Mouse (Mus musculus) stomach, embryonic 15.5 days (tissue): ENCODE results near the gene Med24. TPM values are rescaled to one million over a fixed set of nuclear protein-coding genes. Genes with fewer than 3 reads are reported as not detected.
"Not testable (repeated sequence)": the region's sequence is repeated elsewhere in the genome, so short reads cannot be mapped to it uniquely, and the experiment has no call there.

ENCODE experiments used
- ATAC-seq: fragments of 200-750 bp; cut with Nextera tagmentation; 2 replicates; pipeline ENCODE4 v1.8.0; 2017; ENCODE audit warnings: low read depth, moderate number of reproducible peaks, moderate TSS enrichment; ENCODE audit not compliant: insufficient read depth, low FRiP score
- H3K27ac ChIP-seq: fragments of 300-500 bp; sonication (generic); 2 replicates; pipeline ENCODE4 v1.5.1; 2015; ENCODE audit warnings: mild to moderate bottlenecking, inconsistent platforms
- H3K27me3 ChIP-seq: fragments of 300-500 bp; sonication (generic); replicated peaks from 2 replicates; pipeline ENCODE4 v1.6.1; 2015; ENCODE audit warnings: inconsistent platforms
- H3K36me3 ChIP-seq: fragments of 300-500 bp; sonication (generic); 2 replicates; pipeline ENCODE4 v1.6.1; 2015; ENCODE audit warnings: inconsistent platforms
- H3K4me1 ChIP-seq: fragments of 300-500 bp; sonication (generic); 2 replicates; pipeline ENCODE4 v1.6.1; 2015; ENCODE audit warnings: inconsistent platforms
- H3K4me2 ChIP-seq: fragments of 300-500 bp; sonication (generic); 2 replicates; pipeline ENCODE4 v1.6.1; 2015; ENCODE audit warnings: mild to moderate bottlenecking, inconsistent platforms
- H3K4me3 ChIP-seq: fragments of 300-500 bp; sonication (generic); replicated peaks from 2 replicates; pipeline ENCODE4 v1.5.1; 2015; ENCODE audit warnings: inconsistent platforms
- H3K9ac ChIP-seq: fragments of 300-500 bp; sonication (generic); 2 replicates; pipeline ENCODE4 v1.6.1; 2015; ENCODE audit warnings: inconsistent platforms
- H3K9me3 ChIP-seq: fragments of 300-500 bp; sonication (generic); 2 replicates; pipeline ENCODE4 v1.6.1; 2016; ENCODE audit warnings: inconsistent platforms
- WGBS: fragments of 180-500 bp; shearing (Covaris S2); methylation state at CpG from one replicate; pipeline ENCODE4 v1.1.7; 2015; 5-methylcytosine and 5-hydroxymethylcytosine counted together
- polyA plus RNA-seq: library from polyadenylated mRNA; unstranded; fragments of >200 nt; fragmentation: Nextera tagmentation; extraction: Ambion mirVana; gene quantifications from 2 replicates; pipeline ENCODE4 v1.2.1, GENCODE M21; 2015

The Med24 gene
- polyA plus RNA-seq, 1 experiment from 2014 or later: 36.4 TPM

- H3K27ac ChIP-seq: no peak overlapping the region
- H3K27me3 ChIP-seq: no peaks in the 10 kb centered on the region
- 0 out of 2 replicates have a peak, but pooled peaks have one; percentile 15 for ATAC-seq
- H3K9ac ChIP-seq: no peak overlapping the region
- no peaks in the 10 kb centered on the region for H3K9me3 ChIP-seq
- 68% methylated on average over 13 of the region's 13 CpGs for WGBS
- H3K36me3 ChIP-seq: peaks cover 69% of the 10 kb centered on the region
- no peak overlapping the region for H3K4me3 ChIP-seq
- H3K4me1 ChIP-seq: no peaks in the 10 kb centered on the region
- H3K4me2 ChIP-seq: no peak overlapping the region
These were observed 36.0 kb downstream of the Med24 start for GRCm38 (mm10) chr11:98693201-98693600.

- Histone ChIP-seq H3K27me3 (no peaks in the 10 kb centered on the region), H3K4me3 (no peak overlapping the region), H3K4me1 (peaks cover 8% of the 10 kb centered on the region), H3K27ac (no peak overlapping the region), H3K36me3 (peaks cover 65% of the 10 kb centered on the region), H3K4me2 (no peak overlapping the region), H3K9me3 (no peaks in the 10 kb centered on the region), H3K9ac (no peak overlapping the region)
- ATAC-seq: peak; percentile 27; the same call in 1 of the 2 replicates
- WGBS: 72% methylated on average over 8 of the region's 8 CpGs
These were observed 41.2 kb downstream of the Med24 start for GRCm38 (mm10) chr11:98688009-98688408.

- ATAC-seq: no peak
- H3K27ac ChIP-seq: no peak overlapping the region
These were observed 42.3 kb downstream of the Med24 start for GRCm38 (mm10) chr11:98686976-98687375.

GRCm38 (mm10) chr11:98685642-98686041 lies 43.6 kb downstream of the Med24 start:
- Histone ChIP-seq H3K4me1 (peaks cover 12% of the 10 kb centered on the region), H3K27ac (no peak overlapping the region)
- ATAC-seq: no peak

More at GRCm38 (mm10) chr11:98686976-98687375, 42.3 kb downstream of the Med24 start:
- H3K27me3 ChIP-seq: no peaks in the 10 kb centered on the region
- no peaks in the 10 kb centered on the region for H3K9me3 ChIP-seq
- WGBS: 74% methylated on average over 4 of the region's 4 CpGs
- H3K4me1 ChIP-seq: peaks cover 8% of the 10 kb centered on the region
- H3K9ac ChIP-seq: no peak overlapping the region
- no peak overlapping the region for H3K4me3 ChIP-seq
- H3K36me3 ChIP-seq: peaks cover 55% of the 10 kb centered on the region
- H3K4me2 ChIP-seq: no peak overlapping the region

GRCm38 (mm10) chr11:98682811-98683210 lies 46.4 kb downstream of the Med24 start:
- no peaks in the 10 kb centered on the region for H3K9me3 ChIP-seq
- H3K9ac ChIP-seq: peak overlapping the region; percentile 100
- ATAC-seq: 0 out of 2 replicates have a peak, but pooled peaks have one; percentile 2
- H3K4me2 ChIP-seq: peak overlapping the region; percentile 72
- H3K36me3 ChIP-seq: peaks cover 21% of the 10 kb centered on the region
- peak overlapping the region; percentile 98 for H3K4me3 ChIP-seq
- H3K27ac ChIP-seq: peak overlapping the region; percentile 79
- WGBS: under 1% methylated on average over 23 of the region's 23 CpGs
- H3K4me1 ChIP-seq: peaks cover 12% of the 10 kb centered on the region
- H3K27me3 ChIP-seq: no peaks in the 10 kb centered on the region

More at GRCm38 (mm10) chr11:98685642-98686041, 43.6 kb downstream of the Med24 start:
- Histone ChIP-seq H3K4me3 (no peak overlapping the region), H3K36me3 (peaks cover 42% of the 10 kb centered on the region), H3K9ac (no peak overlapping the region), H3K9me3 (no peaks in the 10 kb centered on the region), H3K4me2 (no peak overlapping the region), H3K27me3 (no peaks in the 10 kb centered on the region)
- 90% methylated on average over 9 of the region's 9 CpGs for WGBS

- Histone ChIP-seq H3K27me3 (no peaks in the 10 kb centered on the region), H3K4me3 (peak within 1 kb of the TSS; percentile 98), H3K27ac (peak within 1 kb of the TSS; percentile 82), H3K4me1 (peaks cover 12% of the 10 kb centered on the region), H3K36me3 (peaks cover 13% of the 10 kb centered on the region), H3K9me3 (no peaks in the 10 kb centered on the region), H3K9ac (peak within 1 kb of the TSS; percentile 100), H3K4me2 (peak within 1 kb of the TSS; percentile 79)
- peak; percentile 93 for ATAC-seq
- WGBS: 3% methylated on average over 45 of the region's 45 CpGs
These were observed 47.2 kb downstream of the Med24 start, which contains the start of gene Psmd3 for GRCm38 (mm10) chr11:98681786-98682745. TSS of gene Psmd3 (plus strand) at chr11:98682554.

GRCm38 (mm10) chr11:98681186-98681585 lies 48.0 kb downstream of the Med24 start:
- Histone ChIP-seq H3K4me1 (peaks cover 12% of the 10 kb centered on the region), H3K4me3 (no peak overlapping the region), H3K27me3 (no peaks in the 10 kb centered on the region), H3K9me3 (no peaks in the 10 kb centered on the region), H3K27ac (no peak overlapping the region), H3K36me3 (peaks cover 6% of the 10 kb centered on the region), H3K4me2 (no peak overlapping the region), H3K9ac (no peak overlapping the region)
- ATAC-seq: no peak
- WGBS: 85% methylated on average over 4 of the region's 4 CpGs

- 83% methylated on average over 4 of the region's 4 CpGs for WGBS
- ATAC-seq, H3K9me3 ChIP-seq, H3K36me3 ChIP-seq, H3K9ac ChIP-seq, H3K27me3 ChIP-seq, H3K4me2 ChIP-seq, H3K27ac ChIP-seq, H3K4me1 ChIP-seq, H3K4me3 ChIP-seq: not testable (repeated sequence)
These were observed 48.6 kb downstream of the Med24 start for GRCm38 (mm10) chr11:98680595-98680994.

GRCm38 (mm10) chr11:98680023-98680422 lies 49.2 kb downstream of the Med24 start:
- H3K4me1 ChIP-seq: peaks cover 9% of the 10 kb centered on the region
- ATAC-seq: no peak
- no peak overlapping the region for H3K27ac ChIP-seq
- no peaks in the 10 kb centered on the region for H3K27me3 ChIP-seq
- no peak overlapping the region for H3K4me2 ChIP-seq
- H3K9ac ChIP-seq: no peak overlapping the region
- no peak overlapping the region for H3K4me3 ChIP-seq
- H3K9me3 ChIP-seq: no peaks in the 10 kb centered on the region
- H3K36me3 ChIP-seq: no peaks in the 10 kb centered on the region
- WGBS: 93% methylated on average over 1 of the region's 1 CpGs

GRCm38 (mm10) chr11:98675829-98676363 lies 53.3 kb downstream of the Med24 start:
- no peak for ATAC-seq
- H3K27ac ChIP-seq: no peak overlapping the region
- H3K36me3 ChIP-seq: no peaks in the 10 kb centered on the region
- no peaks in the 10 kb centered on the region for H3K9me3 ChIP-seq
- no peak overlapping the region for H3K4me2 ChIP-seq
- no peaks in the 10 kb centered on the region for H3K27me3 ChIP-seq
- no peak overlapping the region for H3K9ac ChIP-seq
- 33% methylated on average over 7 of the region's 7 CpGs for WGBS
- no peaks in the 10 kb centered on the region for H3K4me1 ChIP-seq
- no peak overlapping the region for H3K4me3 ChIP-seq

- not testable (repeated sequence) for H3K4me1 ChIP-seq, H3K27me3 ChIP-seq, H3K9ac ChIP-seq, H3K27ac ChIP-seq, H3K36me3 ChIP-seq, H3K4me3 ChIP-seq, H3K9me3 ChIP-seq
- WGBS: 4% methylated on average over 6 of the region's 7 CpGs
- peak; percentile 67; the same call in 1 of the 2 replicates for ATAC-seq
- H3K4me2 ChIP-seq: peak overlapping the region; percentile 26; the same call in 1 of the 2 replicates
These were observed 56.1 kb downstream of the Med24 start for GRCm38 (mm10) chr11:98673136-98673535.

GRCm38 (mm10) chr11:98672482-98672881 lies 56.8 kb downstream of the Med24 start:
- H3K4me3 ChIP-seq: no peak overlapping the region
- H3K9ac ChIP-seq: no peak overlapping the region
- no peak for ATAC-seq
- 70% methylated on average over 5 of the region's 5 CpGs for WGBS
- H3K4me1 ChIP-seq: no peaks in the 10 kb centered on the region
- no peak overlapping the region for H3K27ac ChIP-seq
- no peaks in the 10 kb centered on the region for H3K9me3 ChIP-seq
- H3K36me3 ChIP-seq: no peaks in the 10 kb centered on the region
- H3K27me3 ChIP-seq: 0 out of 2 replicates have a peak, but pooled peaks cover 6% of the 10 kb centered on the region
- H3K4me2 ChIP-seq: no peak overlapping the region
